Mouse (Mus musculus) ES-Bruce4 (cell line): ENCODE measurements around the gene Ceacam18.

Source experiments
- CTCF ChIP-seq: IDR thresholded peaks from one replicate; pipeline ENCODE4 v1.8.1; 2011; ENCODE audit warnings: low read depth, low read length
- EP300 ChIP-seq: IDR thresholded peaks from 2 replicates; pipeline ENCODE4 v1.6.1; 2011; ENCODE audit warnings: low read depth, low read length; ENCODE audit not compliant: insufficient read depth
- POLR2A ChIP-seq: IDR thresholded peaks from one replicate; pipeline ENCODE4 v1.8.1; 2011; ENCODE audit warnings: low read length; ENCODE audit not compliant: insufficient read depth

DNA sequence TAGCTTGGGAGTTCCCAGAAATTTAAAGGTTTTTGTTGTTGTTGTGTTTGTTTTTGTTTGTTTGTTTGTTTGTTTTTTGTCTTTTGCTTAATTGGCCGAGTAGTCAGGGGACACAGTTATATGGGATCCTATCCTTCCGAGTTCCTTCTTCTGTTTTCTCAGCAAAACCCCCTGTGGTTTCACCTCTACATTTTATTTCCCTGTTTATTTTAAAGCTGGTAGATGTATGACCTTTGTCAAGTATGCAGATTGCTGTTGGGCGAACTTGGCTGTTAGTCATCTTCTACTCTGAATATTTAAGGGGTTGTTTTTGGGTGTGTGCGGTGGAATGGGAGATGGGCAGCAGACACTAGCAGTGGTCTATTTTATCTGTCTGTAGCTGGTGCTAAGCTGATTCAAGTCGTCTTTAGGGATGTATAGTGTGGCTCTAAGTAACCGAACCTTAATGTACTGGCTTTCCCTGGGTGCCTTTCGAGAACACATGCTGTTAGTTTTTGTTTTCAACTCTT is 26.1 kb upstream of the Ceacam18 start:
- no peak for TF ChIP-seq EP300
- no peak for TF ChIP-seq CTCF
- no peak for TF ChIP-seq POLR2A
